Mouse (Mus musculus) kidney, adult 8-10 months (tissue): ENCODE measurements around the gene Nkx2-1.

Experiments
- DNase-seq, 2 experiments: peaks; one replicate each; pipeline ENCODE4 v3.0.0; 2022

Gene Nkx2-1

GRCm38 (mm10) chr12:56521106-56521840 lies 15.4 kb downstream of the Nkx2-1 start:
- no peak for DNase-seq

DNA sequence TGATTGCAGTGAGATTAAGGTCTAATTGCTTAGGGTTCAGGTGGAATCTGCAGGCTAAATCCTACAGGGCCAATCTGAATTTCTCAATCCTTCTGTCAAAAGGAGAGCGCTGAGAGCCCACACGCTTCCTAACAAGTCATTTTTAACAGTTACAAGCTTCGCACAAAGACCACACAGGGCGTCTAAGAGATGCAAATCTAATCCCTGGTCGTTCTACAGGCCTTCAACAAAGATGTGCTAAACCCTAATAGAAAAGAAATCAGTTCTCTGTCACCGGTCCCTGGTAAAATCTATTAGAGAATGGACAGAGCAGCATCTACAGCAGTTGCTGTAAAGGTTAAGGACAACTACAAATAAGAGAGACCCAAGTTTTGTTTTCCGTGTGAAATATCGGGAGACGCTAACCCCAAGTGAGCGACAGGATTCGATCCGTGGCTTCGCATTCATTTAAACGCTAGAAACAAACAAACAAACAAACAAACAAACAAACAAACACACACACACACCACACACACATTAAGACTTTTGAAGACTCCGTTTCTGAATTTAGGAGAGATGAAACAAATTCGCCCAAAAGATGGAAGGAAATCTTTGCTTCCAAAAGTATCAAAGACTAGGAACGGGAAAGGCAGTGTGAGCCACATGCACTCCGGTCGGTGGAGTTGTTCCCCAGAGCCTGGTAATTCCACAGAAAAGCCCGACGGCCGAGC lies 16.2 kb downstream of the Nkx2-1 start:
- no peak for DNase-seq

DNA sequence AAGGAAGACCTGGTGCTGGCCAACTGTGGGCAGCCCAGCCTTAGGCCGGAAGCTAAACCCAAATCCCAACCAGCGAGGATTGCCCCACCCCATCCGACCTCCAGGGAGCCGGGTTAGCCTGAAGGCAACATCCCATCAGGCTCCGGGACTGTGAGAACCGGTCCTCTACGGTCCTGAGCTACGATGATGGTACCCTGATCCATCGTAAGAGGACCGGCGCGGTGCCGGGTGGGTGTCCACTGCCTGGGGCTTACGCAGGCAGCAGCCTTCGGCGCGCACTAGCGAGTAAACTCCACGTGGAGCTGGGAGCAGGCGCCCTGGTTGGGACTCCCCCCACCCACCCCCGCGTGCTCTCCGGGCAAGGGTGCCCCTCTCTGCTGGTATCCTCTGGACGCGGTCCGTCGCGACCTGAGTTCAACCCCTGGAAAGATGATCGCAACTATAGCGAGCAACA lies 16.9 kb downstream of the Nkx2-1 start:
- DNase-seq: no peak

DNA sequence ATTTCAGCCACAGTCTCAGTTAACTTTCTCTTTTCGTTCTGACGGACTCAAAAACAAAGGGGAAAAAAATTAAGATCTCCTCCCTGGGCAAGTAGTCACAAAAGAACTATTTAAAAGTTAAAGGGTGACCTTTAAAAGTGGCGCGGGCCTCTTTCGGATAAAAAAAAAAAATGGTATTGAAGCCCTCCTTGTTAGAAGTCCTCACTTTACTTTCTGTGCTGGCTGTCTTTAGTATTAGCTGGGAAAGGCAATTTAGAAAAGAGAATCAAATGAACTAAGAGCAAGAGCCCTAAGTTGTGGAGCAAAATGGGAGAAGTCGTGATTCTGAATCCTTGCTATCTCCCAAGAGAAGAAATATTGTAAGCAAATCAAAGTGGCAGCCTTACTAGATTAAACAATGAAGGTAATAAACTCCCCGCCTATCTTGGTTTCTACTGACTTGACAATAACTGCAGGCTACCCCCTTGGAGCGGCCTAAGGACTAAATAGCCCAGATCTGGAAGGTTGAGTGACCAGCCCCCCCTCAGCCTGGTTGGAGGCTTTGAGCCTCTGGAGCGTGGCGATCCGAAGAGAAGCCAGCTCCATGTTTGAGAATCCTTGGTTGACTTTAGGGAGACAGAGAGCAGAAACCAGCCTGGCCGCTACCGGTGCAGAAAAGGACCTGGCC lies 17.5 kb downstream of the Nkx2-1 start:
- no peak for DNase-seq

- DNase-seq: no peak
These were observed 18.5 kb downstream of the Nkx2-1 start for GRCm38 (mm10) chr12:56518221-56518620.

DNA sequence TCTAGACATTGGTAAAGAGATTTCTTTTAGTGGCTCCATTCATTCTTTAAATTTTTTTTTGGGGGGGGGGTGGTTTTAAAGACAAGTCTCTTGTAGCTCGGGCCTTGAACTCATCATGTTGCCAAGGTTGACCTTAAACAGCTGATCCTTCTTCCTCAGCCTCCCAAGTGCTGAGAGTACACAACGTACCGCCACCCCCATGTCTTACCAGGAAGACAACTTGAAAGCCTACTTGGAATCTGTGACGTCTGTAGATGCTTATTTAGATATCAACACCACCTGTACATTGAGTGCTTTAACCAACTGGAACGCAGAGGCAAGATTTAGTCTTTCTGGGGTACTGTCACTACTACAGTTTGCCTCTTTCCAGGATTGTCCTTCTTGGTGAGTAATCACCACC lies 21.9 kb downstream of the Nkx2-1 start:
- no peak for DNase-seq

GRCm38 (mm10) chr12:56508413-56508812 lies 28.3 kb downstream of the Nkx2-1 start:
- DNase-seq: no peak

GRCm38 (mm10) chr12:56487046-56487445 lies 49.7 kb downstream of the Nkx2-1 start:
- no peak for DNase-seq

DNA sequence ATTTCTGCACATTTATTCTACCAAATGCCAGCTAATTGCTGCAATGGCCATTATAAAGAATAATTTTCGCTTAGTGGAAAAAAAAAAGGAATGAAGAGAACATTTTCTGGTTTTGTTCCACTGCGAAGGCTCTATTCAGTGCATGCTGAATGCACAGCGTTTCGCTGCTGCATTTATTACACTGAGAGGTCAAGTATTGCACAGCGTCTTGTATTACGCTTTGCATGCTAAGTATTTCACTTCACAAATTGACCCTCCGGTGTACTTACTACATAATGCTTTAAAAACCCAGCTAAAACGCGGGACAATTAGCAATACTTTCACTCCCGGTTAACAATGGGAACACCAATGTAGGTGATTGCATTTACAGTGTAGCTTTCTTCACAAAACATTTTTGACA lies 54.1 kb downstream of the Nkx2-1 start:
- DNase-seq: no peak
